Mouse (Mus musculus) thymus, postnatal 0 days (tissue): Measurements from ENCODE around the gene Gtpbp10. TPM values are rescaled to one million over a fixed set of nuclear protein-coding genes. Genes with fewer than 3 reads are reported as not detected.

Experiments
- DNase-seq: peaks from one replicate; pipeline ENCODE4 v3.0.0-alpha.2; 2015; ENCODE audit warnings: low spot score
- polyA plus RNA-seq: library from polyadenylated mRNA; unstranded; fragments of >200 nt; fragmentation: Nextera tagmentation; extraction: Ambion mirVana; gene quantifications from 2 replicates; pipeline ENCODE4 v1.2.1, GENCODE M21; 2015

The Gtpbp10 gene
- polyA plus RNA-seq = 14.4 and 16.0 TPM in 2 replicates

- DNase-seq = peak; percentile 91
Observed at GRCm38 (mm10) chr5:5559079-5559740, at the start of gene Gtpbp10. Gtpbp10 (minus strand) TSS chr5:5559538.

DNA sequence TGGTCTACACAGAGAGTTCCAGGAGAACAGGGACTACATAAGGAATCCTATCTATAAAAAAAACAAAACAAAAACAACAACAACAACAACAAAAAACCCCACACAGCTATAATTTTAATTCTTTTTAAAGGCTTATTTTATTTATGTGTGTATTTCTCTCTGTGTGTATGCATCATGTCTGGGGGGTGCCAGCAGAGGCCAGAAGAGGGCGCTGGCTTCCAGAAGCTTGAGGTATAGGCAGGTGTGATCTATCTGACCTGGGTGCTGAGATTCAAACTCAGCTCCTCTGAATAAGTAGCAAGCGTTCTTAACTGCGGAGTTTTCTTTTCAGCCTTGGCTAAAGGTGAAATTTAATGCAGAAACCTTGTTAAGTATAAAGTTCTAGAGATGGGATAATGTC, 28.3 kb upstream of the Gtpbp10 start:
- no peak for DNase-seq

GRCm38 (mm10) chr5:5573749-5574317, 14.5 kb upstream of the Gtpbp10 start, which contains the start of gene Gm8773:
Gm8773 (plus strand) TSS chr5:5573799.
- DNase-seq = no peak

DNA sequence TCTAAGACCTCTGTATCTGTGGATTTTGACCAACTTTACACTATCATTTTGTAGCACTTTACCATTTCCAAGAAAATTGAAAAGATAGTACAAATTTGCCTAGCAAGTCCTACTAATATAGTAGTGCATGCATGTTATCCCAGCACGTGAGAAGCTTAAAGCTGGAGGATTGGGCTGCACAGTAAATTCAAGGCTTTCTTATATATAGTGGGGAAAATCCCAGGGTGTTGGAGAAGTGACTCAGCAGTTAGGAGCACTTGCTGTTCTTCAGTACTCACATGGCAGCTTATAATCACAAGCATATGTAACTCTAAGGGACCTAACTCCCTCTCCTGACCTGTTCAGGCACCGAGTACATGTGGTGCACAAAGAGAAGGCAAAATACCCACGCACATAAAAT, 3.1 kb upstream of the Gtpbp10 start:
- no peak for DNase-seq

DNA sequence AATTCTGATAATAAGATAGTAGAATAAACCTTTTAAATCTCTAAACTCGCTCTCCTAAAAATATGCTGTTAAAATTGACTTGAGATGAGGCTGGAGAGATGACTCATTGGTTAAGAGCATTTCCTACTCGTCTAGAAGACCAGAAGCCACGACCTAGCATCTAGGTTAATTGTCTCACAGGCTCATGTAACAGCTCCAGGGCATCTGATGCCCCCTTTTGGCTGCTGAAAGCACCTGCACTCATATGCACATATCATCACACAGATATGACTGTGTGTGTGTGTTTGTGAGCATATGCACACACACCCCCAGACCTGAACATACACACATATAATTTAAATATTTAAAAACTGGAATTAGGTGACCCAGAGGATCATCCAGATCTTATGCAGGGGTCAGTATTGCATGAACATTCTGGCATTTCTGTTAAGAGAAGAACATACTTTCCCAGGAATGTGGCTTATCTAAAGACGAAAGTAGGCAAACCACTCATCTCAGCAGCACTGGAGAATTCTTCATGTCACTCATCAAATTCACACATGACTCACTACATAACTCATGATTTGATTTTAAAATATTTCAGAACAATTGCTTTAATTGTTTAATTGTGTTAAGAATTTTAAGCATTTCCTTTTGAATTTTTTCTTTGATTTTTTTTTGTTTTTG, 1.8 kb upstream of the Gtpbp10 start:
- no peak for DNase-seq

GRCm38 (mm10) chr5:5559798-5560197, 460 bp upstream of the Gtpbp10 start:
- no peak for DNase-seq

DNA sequence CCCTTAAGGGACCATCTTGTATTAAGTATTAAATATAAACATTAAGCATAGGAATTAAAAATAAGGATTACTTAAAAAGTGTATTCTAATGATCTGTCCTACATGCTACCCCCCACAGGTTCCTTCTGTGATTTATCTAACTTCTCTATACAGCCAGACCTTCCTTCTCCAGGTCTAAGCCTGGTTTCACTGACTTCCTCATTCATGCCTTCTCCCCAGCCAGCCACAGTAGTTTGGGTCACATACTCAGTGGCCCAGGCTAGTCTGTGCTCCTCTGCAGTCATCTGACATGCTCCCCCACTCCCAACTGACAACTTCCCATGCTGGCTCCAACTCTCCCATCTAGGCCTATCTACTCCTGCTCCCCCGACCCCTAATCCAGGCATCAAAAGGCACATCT, 8.2 kb downstream of the Gtpbp10 start:
- DNase-seq = no peak

- DNase-seq = no peak
Observed at GRCm38 (mm10) chr5:5540385-5540784, 19.0 kb downstream of the Gtpbp10 start.

- DNase-seq = no peak
Observed at GRCm38 (mm10) chr5:5539771-5540170, 19.6 kb downstream of the Gtpbp10 start.

- no peak for DNase-seq
Observed at GRCm38 (mm10) chr5:5536131-5536530, 23.2 kb downstream of the Gtpbp10 start.

DNA sequence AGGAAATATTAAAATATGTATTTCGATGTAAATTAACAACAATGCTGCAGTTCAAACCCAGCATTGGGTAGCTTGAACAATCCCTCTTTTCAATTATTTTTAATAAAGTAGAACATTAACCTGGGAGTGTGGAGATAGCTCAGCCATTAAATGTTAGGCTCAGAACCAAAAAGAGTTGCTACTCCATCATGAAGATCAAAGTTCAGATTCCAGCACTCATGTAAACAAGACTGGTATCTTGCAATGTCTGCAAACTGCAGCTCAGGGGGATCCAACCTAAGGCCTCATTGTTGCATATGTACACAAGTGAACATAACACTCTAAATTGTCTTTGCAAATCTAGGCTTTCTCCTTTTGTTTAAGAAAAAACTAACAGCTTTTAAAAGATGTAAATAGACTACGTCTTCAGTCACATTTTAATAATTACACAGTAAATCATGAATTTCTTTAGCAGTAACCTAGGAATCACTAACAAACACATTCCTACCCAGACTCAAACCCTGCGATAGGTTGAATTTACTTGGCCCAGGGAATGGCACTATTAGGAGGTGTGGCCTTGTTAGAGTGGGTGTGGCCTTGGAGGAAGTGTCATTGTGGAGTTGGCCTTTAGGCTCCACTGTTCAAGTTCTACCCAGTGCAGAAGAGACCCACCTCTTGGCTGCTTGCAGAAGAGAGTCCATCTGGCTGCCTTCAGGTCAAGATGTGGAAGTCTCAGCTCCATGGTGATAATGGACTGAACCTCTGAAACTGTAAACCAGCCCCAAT, 25.5 kb downstream of the Gtpbp10 start:
- DNase-seq = no peak

DNA sequence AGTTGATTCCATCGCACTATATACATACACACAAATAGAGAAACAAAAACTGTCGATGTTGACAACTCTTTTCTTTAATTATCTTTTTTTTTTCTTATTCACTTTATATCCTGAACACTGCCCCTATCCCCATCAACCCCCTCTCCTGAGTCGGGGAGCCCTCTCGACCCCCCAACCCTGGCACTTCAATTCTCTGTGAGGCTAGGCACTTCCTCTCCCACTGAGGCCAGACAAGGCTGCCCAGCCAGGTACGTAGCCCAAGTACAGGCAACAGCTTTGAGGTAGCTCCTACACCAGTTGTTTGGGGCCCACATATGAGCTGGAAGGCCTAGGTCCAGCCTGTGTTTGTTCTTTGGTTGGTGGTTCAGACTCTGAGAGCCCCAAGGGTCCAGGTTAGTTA, 43.9 kb downstream of the Gtpbp10 start:
- DNase-seq = no peak

- peak; percentile 42 for DNase-seq
Observed at GRCm38 (mm10) chr5:5514196-5515076, 44.9 kb downstream of the Gtpbp10 start, which contains the start of gene Cldn12. Cldn12 (minus strand) TSS chr5:5514958.

DNA sequence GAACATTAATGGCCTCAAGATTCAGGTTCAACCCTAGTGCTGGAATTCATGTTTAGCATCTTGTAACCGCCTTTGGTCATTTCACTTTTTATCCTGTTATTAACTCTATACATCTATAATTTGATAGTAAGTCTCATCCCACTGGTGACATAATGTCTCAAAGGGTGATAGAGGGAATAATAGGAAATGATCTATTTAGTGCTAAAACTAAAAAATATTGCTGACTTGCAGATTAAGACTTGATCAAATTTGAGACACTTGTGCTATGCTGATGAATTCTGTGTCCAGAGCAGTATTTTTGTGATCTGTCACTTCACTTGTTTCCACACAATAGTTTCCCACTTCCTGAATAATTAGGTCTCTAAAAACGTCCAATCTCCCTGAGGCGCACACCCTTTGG, 47.9 kb downstream of the Gtpbp10 start:
- no peak for DNase-seq

- no peak for DNase-seq
Observed at GRCm38 (mm10) chr5:5510989-5511388, 48.3 kb downstream of the Gtpbp10 start.

- DNase-seq = no peak
Observed at GRCm38 (mm10) chr5:5510304-5510887, 48.9 kb downstream of the Gtpbp10 start.

- no peak for DNase-seq
Observed at GRCm38 (mm10) chr5:5508231-5508630, 51.1 kb downstream of the Gtpbp10 start.

- DNase-seq = no peak
Observed at GRCm38 (mm10) chr5:5507701-5508225, 51.6 kb downstream of the Gtpbp10 start.

DNA sequence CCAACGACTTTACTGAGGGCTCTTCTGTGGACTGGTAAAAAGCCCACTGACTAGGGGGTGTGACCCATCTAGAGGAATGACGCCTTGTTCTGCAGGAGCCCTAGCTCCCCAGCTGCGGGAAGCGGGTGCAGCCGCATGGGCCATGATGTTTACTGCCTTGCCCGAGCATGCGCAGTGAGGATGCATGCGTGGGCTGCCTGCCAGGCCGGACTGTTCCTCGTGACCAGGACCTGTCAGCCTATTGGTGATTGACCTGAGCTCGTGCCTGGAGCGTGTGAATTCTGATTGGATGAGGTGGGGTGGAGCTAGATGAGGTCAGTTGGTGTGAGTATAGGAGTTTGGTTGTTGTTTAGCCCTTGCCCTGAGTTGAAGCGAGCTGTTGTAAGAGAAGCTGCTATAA, 54.9 kb downstream of the Gtpbp10 start:
- DNase-seq = no peak

GRCm38 (mm10) chr5:5503381-5503780, 56.0 kb downstream of the Gtpbp10 start:
- DNase-seq = no peak
